Mouse (Mus musculus) midbrain, postnatal 0 days (tissue): ENCODE measurements around the gene Nkiras1. TPM values are rescaled to one million over a fixed set of nuclear protein-coding genes. Genes with fewer than 3 reads are reported as not detected.

Experiments
- ATAC-seq: fragments of 200-750 bp; cut with Nextera tagmentation; 2 replicates; pipeline ENCODE4 v1.8.0; 2017; ENCODE audit warnings: moderate number of reproducible peaks, mild to moderate bottlenecking, moderate TSS enrichment, moderate library complexity; ENCODE audit not compliant: low FRiP score
- DNase-seq: peaks from one replicate; pipeline ENCODE4 v3.0.0-alpha.2; 2015; ENCODE audit warnings: low spot score
- H3K27ac ChIP-seq: fragments of 300-500 bp; sonication (generic); 2 replicates; pipeline ENCODE4 v1.5.1; 2014; ENCODE audit warnings: low read depth, mild to moderate bottlenecking, low read length, mixed read lengths
- H3K27me3 ChIP-seq: fragments of 300-500 bp; sonication (generic); 2 replicates; pipeline ENCODE4 v1.6.1; 2014; ENCODE audit warnings: low read length, control low read depth, mixed read lengths; ENCODE audit not compliant: insufficient read depth
- H3K36me3 ChIP-seq: fragments of 300-500 bp; sonication (generic); 2 replicates; pipeline ENCODE4 v1.6.1; 2014; ENCODE audit warnings: low read length, control low read depth, mixed read lengths; ENCODE audit not compliant: insufficient read depth
- H3K4me1 ChIP-seq: fragments of 300-500 bp; sonication (generic); 2 replicates; pipeline ENCODE4 v1.6.1; 2014; ENCODE audit warnings: mild to moderate bottlenecking, control low read depth, antibody characterized with exemption, low read length, mixed read lengths; ENCODE audit not compliant: insufficient read depth
- H3K4me2 ChIP-seq: fragments of 300-500 bp; sonication (generic); 2 replicates; pipeline ENCODE4 v1.6.1; 2014; ENCODE audit warnings: low read depth, mild to moderate bottlenecking, low read length, mixed read lengths; ENCODE audit not compliant: poor library complexity, severe bottlenecking
- H3K4me3 ChIP-seq: fragments of 300-500 bp; sonication (generic); 2 replicates; pipeline ENCODE4 v1.5.1; 2014; ENCODE audit warnings: low read depth, mild to moderate bottlenecking, low read length, moderate library complexity
- H3K9ac ChIP-seq: fragments of 300-500 bp; sonication (generic); replicated peaks from 2 replicates; pipeline ENCODE4 v1.6.1; 2014; ENCODE audit warnings: mild to moderate bottlenecking, low read length, moderate library complexity, mixed read lengths; ENCODE audit not compliant: poor library complexity, severe bottlenecking
- H3K9me3 ChIP-seq: fragments of 300-500 bp; sonication (generic); 2 replicates; pipeline ENCODE4 v1.6.1; 2016; ENCODE audit warnings: low read length, control low read depth
- CTCF ChIP-seq: IDR thresholded peaks from 2 replicates; pipeline ENCODE4 v1.5.1; 2016; ENCODE audit warnings: antibody characterized with exemption, mild to moderate bottlenecking
- WGBS: fragments of 180-500 bp; shearing (Covaris S2); extraction: QIAGEN DNeasy Blood & Tissue Kit; methylation state at CpG from one replicate; pipeline ENCODE4 v1.1.7; 2014; 5-methylcytosine and 5-hydroxymethylcytosine counted together
- polyA plus RNA-seq: library from polyadenylated mRNA; unstranded; fragments of >200 nt; fragmentation: Nextera tagmentation; extraction: Ambion mirVana; gene quantifications from 2 replicates; pipeline ENCODE4 v1.2.1, GENCODE M21; 2015
- total RNA-seq: library from RNA; depleted of rRNA; stranded (reverse); fragments of >200 nt; gene quantifications from 2 replicates; pipeline ENCODE4 v1.2.3, GENCODE M21; 2014

Nkiras1 gene
- total and polyA plus RNA-seq, 2 experiments from 2014 or later: 24.4 to 61.2 TPM

DNA sequence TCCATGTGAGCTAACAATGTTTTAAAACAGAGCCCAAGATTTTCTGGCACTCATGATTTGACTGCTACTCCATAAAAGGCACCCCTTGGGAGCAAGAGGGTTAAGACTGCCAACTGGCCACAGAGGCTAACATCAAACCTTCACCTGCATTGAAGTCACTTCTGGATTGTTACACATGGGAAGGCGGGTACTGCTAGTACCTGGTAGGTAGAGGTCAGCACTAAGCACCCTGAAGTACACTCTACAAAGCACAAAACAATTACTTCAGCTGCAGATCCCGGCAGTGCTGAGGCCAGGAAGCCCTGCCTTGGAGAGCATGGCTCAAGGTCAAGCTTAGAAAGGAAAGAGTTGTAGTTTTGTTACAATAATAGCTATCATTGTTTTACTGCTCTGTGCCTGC, 16.5 kb downstream of the Nkiras1 start:
- no peaks in the 10 kb centered on the region for H3K36me3 ChIP-seq
- no peaks in the 10 kb centered on the region for H3K4me1 ChIP-seq
- no peaks in the 10 kb centered on the region for H3K9me3 ChIP-seq
- no peak overlapping the region for H3K9ac ChIP-seq
- no peak overlapping the region for H3K27ac ChIP-seq
- H3K4me3 ChIP-seq: no peak overlapping the region
- ATAC-seq (no peak), DNase-seq (no peak)
- TF ChIP-seq CTCF: no peak
- H3K27me3 ChIP-seq: no peaks in the 10 kb centered on the region
- WGBS: 81% methylated on average over 2 of the region's 2 CpGs
- no peak overlapping the region for H3K4me2 ChIP-seq

DNA sequence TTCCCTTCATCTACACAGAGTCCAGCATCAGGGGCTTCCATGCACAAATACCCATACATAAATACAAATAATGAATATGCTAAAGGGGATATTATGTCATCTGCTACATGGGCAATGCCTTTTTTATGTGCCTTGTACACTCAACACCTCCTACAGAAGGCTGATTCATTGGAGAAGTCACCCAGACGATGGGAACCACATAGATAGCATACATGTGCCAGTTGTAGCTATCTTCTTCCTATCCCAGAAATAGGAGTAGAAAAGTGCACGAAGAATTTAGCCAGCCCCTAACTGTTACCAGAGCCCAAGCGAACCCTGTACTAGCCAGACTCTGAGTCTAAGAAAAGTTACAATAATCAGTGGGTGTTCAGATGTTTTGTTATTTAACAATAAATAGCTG, 21.2 kb downstream of the Nkiras1 start:
- H3K9me3 ChIP-seq: no peaks in the 10 kb centered on the region
- DNase-seq (no peak), ATAC-seq (no peak)
- H3K9ac ChIP-seq: no peak overlapping the region
- H3K4me1 ChIP-seq: no peaks in the 10 kb centered on the region
- no peak overlapping the region for H3K4me3 ChIP-seq
- H3K27ac ChIP-seq: no peak overlapping the region
- no peaks in the 10 kb centered on the region for H3K27me3 ChIP-seq
- WGBS: 92% methylated on average over 3 of the region's 3 CpGs
- TF ChIP-seq CTCF: no peak
- H3K4me2 ChIP-seq: no peak overlapping the region
- H3K36me3 ChIP-seq: no peaks in the 10 kb centered on the region

DNA sequence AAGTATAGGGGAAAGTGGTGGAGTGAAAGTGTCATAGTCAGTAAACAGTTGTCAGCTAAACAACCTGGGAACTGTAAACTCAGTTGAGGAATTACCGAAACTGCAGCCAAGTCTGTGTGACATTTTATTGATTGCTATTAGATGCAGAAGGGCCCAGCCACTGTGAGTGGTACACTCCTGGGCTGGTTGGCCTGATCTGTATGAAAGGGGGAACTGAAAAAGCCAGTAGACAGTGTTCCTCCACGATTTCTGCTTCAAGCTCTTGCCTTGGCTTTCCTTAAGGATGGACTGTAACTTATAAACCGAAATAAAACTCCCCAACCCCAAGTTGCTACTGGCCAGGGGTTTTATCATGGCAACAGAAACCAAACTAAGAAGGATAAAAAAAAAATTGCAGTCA, 21.6 kb downstream of the Nkiras1 start:
- Histone ChIP-seq H3K9ac (no peak overlapping the region), H3K36me3 (no peaks in the 10 kb centered on the region), H3K4me3 (no peak overlapping the region), H3K4me2 (no peak overlapping the region), H3K27ac (no peak overlapping the region), H3K9me3 (no peaks in the 10 kb centered on the region), H3K27me3 (no peaks in the 10 kb centered on the region), H3K4me1 (no peaks in the 10 kb centered on the region)
- no peak for ATAC-seq
- 89% methylated on average over 3 of the region's 3 CpGs for WGBS
- no peak for TF ChIP-seq CTCF
- DNase-seq: no peak

DNA sequence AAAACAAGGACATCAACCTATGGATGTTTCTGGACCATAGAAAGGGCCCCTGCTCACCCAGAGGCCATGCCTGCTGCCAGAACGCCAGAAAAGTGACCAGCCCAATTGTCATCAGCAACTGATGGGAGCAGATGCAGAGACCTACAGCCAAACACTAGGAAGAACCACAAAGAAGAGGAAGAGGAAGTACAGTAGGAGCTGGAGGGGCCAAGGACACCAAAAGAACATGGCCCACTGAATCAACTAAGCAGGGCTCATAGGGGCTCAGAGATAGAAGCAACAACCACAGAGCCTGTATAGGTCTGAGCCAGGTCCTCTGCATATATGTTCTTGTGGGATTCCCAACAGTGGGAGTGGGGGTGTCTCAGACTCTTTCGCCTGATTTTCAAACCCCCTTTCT, 26.5 kb downstream of the Nkiras1 start:
- ATAC-seq (no peak), DNase-seq (no peak)
- Histone ChIP-seq H3K36me3 (0 out of 2 replicates have a peak, but pooled peaks cover 2% of the 10 kb centered on the region), H3K4me1 (no peaks in the 10 kb centered on the region), H3K4me3 (no peak overlapping the region), H3K9ac (no peak overlapping the region), H3K9me3 (no peaks in the 10 kb centered on the region), H3K4me2 (no peak overlapping the region), H3K27ac (no peak overlapping the region), H3K27me3 (no peaks in the 10 kb centered on the region)
- 90% methylated on average over 2 of the region's 2 CpGs for WGBS
- no peak for TF ChIP-seq CTCF

DNA sequence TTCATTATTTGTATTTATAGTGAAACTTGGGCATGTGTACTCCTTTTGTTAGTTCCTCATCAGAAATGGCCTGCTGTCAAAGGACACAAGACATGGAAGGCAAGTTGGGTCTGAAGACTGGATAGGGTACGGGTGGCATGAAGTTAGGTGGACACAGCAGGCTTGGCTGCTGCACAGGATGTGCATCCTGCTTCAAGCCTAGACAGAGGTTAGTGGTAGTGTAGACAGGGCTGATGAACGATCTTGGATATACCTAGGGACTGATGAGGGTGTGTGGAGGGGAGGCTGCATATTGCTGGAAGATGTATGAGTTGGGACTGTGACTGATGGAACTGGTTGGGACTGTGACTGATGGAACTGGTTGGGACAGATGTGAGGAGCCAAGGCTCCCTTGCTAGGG, 27.9 kb downstream of the Nkiras1 start:
- WGBS: 96% methylated on average over 2 of the region's 2 CpGs
- 0 out of 2 replicates have a peak, but pooled peaks cover 2% of the 10 kb centered on the region for H3K36me3 ChIP-seq
- no peak overlapping the region for H3K4me3 ChIP-seq
- ATAC-seq: no peak
- DNase-seq: no peak
- H3K9ac ChIP-seq: no peak overlapping the region
- no peaks in the 10 kb centered on the region for H3K4me1 ChIP-seq
- no peak for TF ChIP-seq CTCF
- H3K9me3 ChIP-seq: no peaks in the 10 kb centered on the region
- no peak overlapping the region for H3K4me2 ChIP-seq
- no peaks in the 10 kb centered on the region for H3K27me3 ChIP-seq
- no peak overlapping the region for H3K27ac ChIP-seq

DNA sequence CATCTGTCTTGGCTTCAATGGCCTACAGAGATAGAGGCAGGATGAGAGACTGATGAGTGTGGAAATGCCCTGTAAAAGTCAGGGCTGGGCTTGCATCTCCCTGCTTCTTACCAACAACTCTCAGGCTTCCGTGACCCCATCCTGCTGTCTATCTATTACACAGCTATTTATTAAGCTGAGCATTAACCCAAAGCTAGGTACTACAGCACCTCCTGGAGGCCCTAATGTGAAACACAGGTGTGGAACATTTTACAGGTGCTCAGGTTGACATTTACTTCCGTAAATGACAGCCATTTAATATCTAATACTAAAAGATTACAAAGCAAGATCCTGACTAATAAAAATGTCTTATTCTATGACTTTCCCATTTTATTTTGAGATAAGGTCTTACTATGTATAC, 29.7 kb downstream of the Nkiras1 start:
- Histone ChIP-seq H3K9ac (no peak overlapping the region), H3K4me2 (no peak overlapping the region), H3K27ac (no peak overlapping the region), H3K27me3 (no peaks in the 10 kb centered on the region), H3K4me1 (no peaks in the 10 kb centered on the region), H3K9me3 (no peaks in the 10 kb centered on the region), H3K36me3 (0 out of 2 replicates have a peak, but pooled peaks cover 2% of the 10 kb centered on the region), H3K4me3 (no peak overlapping the region)
- DNase-seq: no peak
- 97% methylated on average over 2 of the region's 2 CpGs for WGBS
- no peak for ATAC-seq
- peak; percentile 14; the same call in 1 of the 2 replicates for TF ChIP-seq CTCF
